14 mouse cellular contexts compared by ENCODE assay signal in genomic region chr1:163383442-163384027, GRCm38 (mm10). TPM values are rescaled to one million over a fixed set of nuclear protein-coding genes. Genes with fewer than 3 reads are reported as not detected.
DNase-seq lines count a peak whose midpoint lies in the region; ATAC-seq and TF ChIP-seq lines count a peak whose summit lies in the region.
"Had no signal": no experiment of that assay in that cellular context is flagged by ENCODE, and none has a peak within 500 bp of the region (broad histone marks: within the 10 kb centered on the region; RNA-seq: fewer than 3 reads in every experiment).

No protein-coding gene starts in this region.

- H3K27me3 ChIP-seq in kidney, adult 2 months (replicated peaks; ENCODE audit: control insufficient read depth, insufficient read depth, low read length), result no peaks in the 10 kb centered on the region
- H3K27me3 ChIP-seq: Patski had no signal

- peak; percentile 81 to 93 for ATAC-seq in hematopoietic stem cell, adult 5-6 weeks (replicated peaks in 1 of 2; ENCODE audit: insufficient read depth in 1 of 2, low FRiP score in 2 of 2, low TSS enrichment in 1 of 2, low read depth in 1 of 2, poor library complexity in 2 of 2, severe bottlenecking in 2 of 2)
- ATAC-seq in megakaryocyte progenitor cell, adult 5-6 weeks (replicated peaks; ENCODE audit: poor library complexity), result peak; percentile 85
- ATAC-seq: Patski had no signal

- no peak for TF ChIP-seq CTCF in kidney, adult 2 months (conservative IDR thresholded peaks at IDR 0.05; ENCODE audit: insufficient read depth, insufficient read length, low read depth, low read length)

- TF ChIP-seq POLR2A in kidney, adult 2 months (IDR thresholded peaks at IDR 0.05; ENCODE audit: low read depth, low read length), result no peak

- H3K36me3 ChIP-seq in kidney, adult 2 months (ENCODE audit: control insufficient read depth, insufficient read depth, low read length), result peaks cover 2% of the 10 kb centered on the region

- 57% methylated on average over 5 of the region's 5 CpGs for WGBS in kidney, adult 2 months

- peak; percentile 21 for DNase-seq in kidney, adult 2 months
- no peak for DNase-seq in kidney, postnatal 25 days
- peak; percentile 76 for DNase-seq in NIH3T3 (ENCODE audit: low read depth)
- DNase-seq in spleen, postnatal 4 days (ENCODE audit: low spot score in 2 of 2), result no peak
- DNase-seq in urinary bladder, adult 18-20 months (ENCODE audit: low spot score in 2 of 2), result no peak
- DNase-seq in layer of hippocampus, postnatal 25 days (ENCODE audit: extremely low spot score in 1 of 2, low spot score in 1 of 2), result no peak
- DNase-seq: gastrocnemius, postnatal 14 days; lung, postnatal 14 days; right cerebral cortex, postnatal 25 days; thymus, adult 2 months had no signal

- H3K27ac ChIP-seq in kidney, adult 2 months (ENCODE audit: insufficient read depth, low read depth, low read length), result no peak overlapping the region
- H3K27ac ChIP-seq: hindbrain, embryonic 14.5 days had no signal

- H3K4me1 ChIP-seq in kidney, adult 2 months (ENCODE audit: control insufficient read depth, insufficient read depth, low read length), result no peaks in the 10 kb centered on the region

- H3K4me3 ChIP-seq in kidney, adult 2 months (ENCODE audit: insufficient read depth, low read depth, low read length), result no peak overlapping the region

RNA-seq across cellular contexts. Expression of gene Gorab, which starts 19.9 kb away (rescaled TPM):
- 1.6 and 2.4 TPM in 2 replicates for polyA plus RNA-seq in kidney, adult 2 months (2012; rRNA removed)
- total RNA-seq in hematopoietic stem cell, adult 5-6 weeks (2017), result 12.2 and 14.5 TPM in 2 replicates
- total RNA-seq in megakaryocyte progenitor cell, adult 5-6 weeks (2015), result 8.1 and 10.1 TPM in 2 replicates
- 8.5 and 9.5 TPM in 2 replicates for total RNA-seq in megakaryocyte progenitor cell, adult 5-6 weeks (2017)
- 10 to 100 TPM; 13.1 to 14.5 TPM for total RNA-seq in layer of hippocampus, postnatal 25 days (2021)

Comparison
In these comparisons a context has a peak if more than half of its experiments do, and no peak if none do; other contexts are left out.
1. DNase-seq: peak in kidney, adult 2 months (single experiment) and NIH3T3 (single experiment); none in kidney, postnatal 25 days (0 of 2), spleen, postnatal 4 days (0 of 2), urinary bladder, adult 18-20 months (0 of 2) and layer of hippocampus, postnatal 25 days (0 of 2).